8 mouse cellular contexts compared by ENCODE assay signal in the genomic region with DNA sequence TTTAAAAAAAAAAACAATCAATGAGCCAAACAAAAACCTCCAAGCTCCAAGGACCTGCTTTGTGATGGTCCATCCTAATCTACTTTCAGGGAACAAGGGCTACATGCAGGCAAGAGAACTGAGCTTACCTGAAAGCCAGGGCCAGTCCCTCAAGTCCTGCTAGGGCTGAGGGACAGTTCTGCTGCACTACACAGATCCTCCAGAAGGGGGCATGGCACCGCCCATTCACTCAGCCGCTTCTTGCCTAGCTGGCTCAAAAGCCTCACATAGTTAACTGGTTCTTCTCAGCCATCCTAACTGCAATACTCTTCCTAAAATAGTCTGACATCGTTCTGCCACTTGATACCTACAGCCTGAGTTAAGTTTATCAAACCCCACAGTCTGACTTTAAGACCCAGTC. TPM values are rescaled to one million over a fixed set of nuclear protein-coding genes. Genes with fewer than 3 reads are reported as not detected.
DNase-seq lines count a peak whose midpoint lies in the region; ATAC-seq and TF ChIP-seq lines count a peak whose summit lies in the region.
"Had no signal": no experiment of that assay in that cellular context is flagged by ENCODE, and none has a peak within 500 bp of the region (broad histone marks: within the 10 kb centered on the region; RNA-seq: fewer than 3 reads in every experiment).

No protein-coding gene starts in this region.

- H3K27me3 ChIP-seq in liver, embryonic 11.5 days (replicated peaks; ENCODE audit: control insufficient read depth, insufficient read depth, low read length) = no peaks in the 10 kb centered on the region
- H3K27me3 ChIP-seq in neural tube, embryonic 11.5 days (ENCODE audit: control insufficient read depth, insufficient read depth, low read length) = no peaks in the 10 kb centered on the region
- H3K27me3 ChIP-seq: heart, embryonic 15.5 days had no signal

- H3K9ac ChIP-seq in liver, embryonic 11.5 days (ENCODE audit: low read depth, low read length) = no peak overlapping the region
- H3K9ac ChIP-seq in ES-E14 (ENCODE audit: insufficient read depth, low read depth, low read length, poor library complexity, severe bottlenecking) = no peak overlapping the region
- no peak overlapping the region for H3K9ac ChIP-seq in neural tube, embryonic 11.5 days (ENCODE audit: low read length)
- H3K9ac ChIP-seq: heart, embryonic 15.5 days had no signal

- H3K4me2 ChIP-seq in liver, embryonic 11.5 days = no peak overlapping the region
- H3K4me2 ChIP-seq in neural tube, embryonic 11.5 days (ENCODE audit: low read depth) = no peak overlapping the region
- H3K4me2 ChIP-seq: heart, embryonic 15.5 days had no signal

- WGBS in liver, embryonic 11.5 days = 43% methylated on average over 3 of the region's 3 CpGs
- 66% methylated on average over 3 of the region's 3 CpGs for WGBS in bone marrow, adult 2 months
- WGBS in neural tube, embryonic 11.5 days = 38% methylated on average over 3 of the region's 3 CpGs

- no peaks in the 10 kb centered on the region for H3K36me3 ChIP-seq in liver, embryonic 11.5 days (ENCODE audit: control insufficient read depth, insufficient read depth, low read length)
- H3K36me3 ChIP-seq in ES-E14 (ENCODE audit: control insufficient read depth, insufficient read depth, low read length, poor library complexity, severe bottlenecking) = peaks cover 32% of the 10 kb centered on the region
- H3K36me3 ChIP-seq in neural tube, embryonic 11.5 days (ENCODE audit: control insufficient read depth, insufficient read depth, low read length) = peaks cover 2% of the 10 kb centered on the region; the same call in 1 of the 2 replicates

- peak; percentile 73 for TF ChIP-seq CTCF in bone marrow, adult 2 months (IDR thresholded peaks at IDR 0.05; ENCODE audit: control insufficient read depth, insufficient read depth, low read length)

- H3K4me1 ChIP-seq in liver, embryonic 11.5 days (replicated peaks; ENCODE audit: control insufficient read depth, insufficient read depth, low read length) = no peaks in the 10 kb centered on the region
- no peaks in the 10 kb centered on the region for H3K4me1 ChIP-seq in ES-E14 (ENCODE audit: control insufficient read depth in 2 of 2, insufficient read depth in 2 of 2, low read length in 2 of 2, poor library complexity in 1 of 2)
- no peaks in the 10 kb centered on the region for H3K4me1 ChIP-seq in bone marrow, adult 2 months (ENCODE audit: control insufficient read depth, insufficient read depth, low read length)
- H3K4me1 ChIP-seq in neural tube, embryonic 11.5 days (ENCODE audit: control insufficient read depth, insufficient read depth, low read length) = no peaks in the 10 kb centered on the region
- H3K4me1 ChIP-seq: heart, embryonic 15.5 days had no signal

- H3K27ac ChIP-seq in liver, embryonic 11.5 days (ENCODE audit: low read depth, low read length) = no peak overlapping the region
- H3K27ac ChIP-seq in ES-E14 (ENCODE audit: insufficient read depth, low read depth, low read length, poor library complexity, severe bottlenecking) = no peak overlapping the region
- no peak overlapping the region for H3K27ac ChIP-seq in bone marrow, adult 2 months (ENCODE audit: control insufficient read depth, insufficient read depth, low read depth, low read length, poor library complexity)
- no peak overlapping the region for H3K27ac ChIP-seq in neural tube, embryonic 11.5 days (ENCODE audit: low read depth, low read length)
- H3K27ac ChIP-seq: heart, embryonic 15.5 days had no signal

- ATAC-seq in liver, embryonic 11.5 days (replicated peaks; ENCODE audit: low FRiP score) = no peak
- no peak for ATAC-seq in neural tube, embryonic 11.5 days (ENCODE audit: insufficient read depth, low FRiP score, low TSS enrichment)

- in situ Hi-C loops in ES-E14 (cut with MboI; ENCODE audit: low sequenced_read_pairs in 2 of 2, unreplicated experiment in 2 of 2) = loop anchor here in 1 of 2 experiments (10.0 kb wide), 1 partner anchor 303 kb away; no protein-coding TSS in a partner anchor

- no peak for TF ChIP-seq POLR2A in bone marrow, adult 2 months (IDR thresholded peaks at IDR 0.05; ENCODE audit: borderline replicate concordance, control insufficient read depth, low read depth, low read length)

- H3K9me3 ChIP-seq in liver, embryonic 11.5 days (ENCODE audit: control insufficient read depth, low read length) = no peaks in the 10 kb centered on the region
- no peaks in the 10 kb centered on the region for H3K9me3 ChIP-seq in ES-E14 (ENCODE audit: control insufficient read depth, insufficient read depth, low read depth, low read length)
- no peaks in the 10 kb centered on the region for H3K9me3 ChIP-seq in neural tube, embryonic 11.5 days (ENCODE audit: control insufficient read depth, low read length)
- H3K9me3 ChIP-seq: heart, embryonic 15.5 days had no signal

- DNase-seq in liver (peak; percentile 59), ES-E14 (ENCODE audit: low read depth, low spot score) (peak; percentile 58)
- DNase-seq in liver, embryonic 11.5 days (ENCODE audit: low spot score) = no peak
- DNase-seq in fibroblast of lung, adult 2 months (ENCODE audit: low read depth) = peak; percentile 49
- DNase-seq in kidney, postnatal 4 days = peak; percentile 77 to 79
- DNase-seq in neural tube, embryonic 11.5 days (ENCODE audit: low spot score) = peak; percentile 59

- no peak overlapping the region for H3K4me3 ChIP-seq in liver, embryonic 11.5 days (ENCODE audit: low read depth, low read length)
- no peak overlapping the region for H3K4me3 ChIP-seq in ES-E14 (ENCODE audit: insufficient read depth in 1 of 2, low read depth in 1 of 2, low read length in 2 of 2, poor library complexity in 1 of 2, severe bottlenecking in 1 of 2)
- no peak overlapping the region for H3K4me3 ChIP-seq in bone marrow, adult 2 months (replicated peaks; ENCODE audit: control insufficient read depth, low read depth, low read length)
- H3K4me3 ChIP-seq in neural tube, embryonic 11.5 days (ENCODE audit: low read depth, low read length) = no peak overlapping the region
- H3K4me3 ChIP-seq: heart, embryonic 15.5 days had no signal

TF ChIP-seq in ES-E14, 5 proteins besides CTCF, POLR2A, EP300 and RAD21:
- TF ChIP-seq HCFC1 (IDR thresholded peaks at IDR 0.05; ENCODE audit: borderline replicate concordance, insufficient read depth, low read length) = no peak
- TF ChIP-seq ZNF384 (IDR thresholded peaks at IDR 0.05; ENCODE audit: low read depth, low read length) = no peak
- TF ChIP-seq CHD2 (IDR thresholded peaks at IDR 0.05; ENCODE audit: low read depth, low read length) = no peak
- TF ChIP-seq ZC3H11A (IDR thresholded peaks at IDR 0.05; ENCODE audit: borderline replicate concordance, low read depth, low read length) = no peak
- no peak for TF ChIP-seq MAFK (IDR thresholded peaks at IDR 0.05; ENCODE audit: insufficient read depth, low read depth, low read length)

RNA-seq across cellular contexts. Expression of gene Tmem222, which starts 29.7 kb away (rescaled TPM):
- 73.5 and 74.2 TPM in 2 replicates for polyA plus RNA-seq in liver, embryonic 11.5 days (2014; fragmentation: Nextera tagmentation; extraction: Ambion mirVana)
- 73.3 and 89.4 TPM in 2 replicates for total RNA-seq in ES-E14 (2012; rRNA removed)
- polyA plus RNA-seq in bone marrow, adult 2 months (2011; ENCODE audit: insufficient read depth, insufficient read length, low replicate concordance, missing spikeins) = 32.6 and 38.4 TPM in 2 replicates
- 79.0 and 91.0 TPM in 2 replicates for polyA plus RNA-seq in neural tube, embryonic 11.5 days (2014; fragmentation: Nextera tagmentation; extraction: Ambion mirVana)

RNA-seq across cellular contexts. Expression of gene Sytl1, which starts 44.4 kb away (rescaled TPM):
- 0.39 and 0.52 TPM in 2 replicates for polyA plus RNA-seq in liver, embryonic 11.5 days (2014; fragmentation: Nextera tagmentation; extraction: Ambion mirVana)
- total RNA-seq in ES-E14 (2012; rRNA removed) = 2.0 and 4.4 TPM in 2 replicates
- polyA plus RNA-seq in bone marrow, adult 2 months (2011; ENCODE audit: insufficient read depth, insufficient read length, low replicate concordance, missing spikeins) = 3.1 and 3.2 TPM in 2 replicates
- 1.2 and 1.4 TPM in 2 replicates for polyA plus RNA-seq in neural tube, embryonic 11.5 days (2014; fragmentation: Nextera tagmentation; extraction: Ambion mirVana)

RNA-seq across cellular contexts. Expression of gene Wdtc1, which starts 46.0 kb away (rescaled TPM):
- polyA plus RNA-seq in liver, embryonic 11.5 days (2014; fragmentation: Nextera tagmentation; extraction: Ambion mirVana) = 14.0 and 14.5 TPM in 2 replicates
- total RNA-seq in ES-E14 (2012; rRNA removed) = 65.6 and 91.8 TPM in 2 replicates
- polyA plus RNA-seq in bone marrow, adult 2 months (2011; ENCODE audit: insufficient read depth, insufficient read length, low replicate concordance, missing spikeins) = 9.5 and 14.6 TPM in 2 replicates
- polyA plus RNA-seq in neural tube, embryonic 11.5 days (2014; fragmentation: Nextera tagmentation; extraction: Ambion mirVana) = 26.4 and 27.0 TPM in 2 replicates
